Mouse (Mus musculus) spleen, adult 2 months (tissue): ENCODE results near the gene Cyb5d1. TPM values are rescaled to one million over a fixed set of nuclear protein-coding genes. Genes with fewer than 3 reads are reported as not detected.

ENCODE experiments used
- DNase-seq, 2 experiments: peaks; one replicate each; pipeline versions ENCODE4 v3.0.0 to v3.0.0-alpha.2; 2012 to 2021; ENCODE audit warnings: low spot score in 2 of 2, low read depth in 1 of 2
- H3K27ac ChIP-seq: fragments of 200-500 bp; 2 replicates; pipeline ENCODE4 v1.5.1; 2012; ENCODE audit warnings: low read length, inconsistent platforms; ENCODE audit not compliant: insufficient read depth
- H3K27me3 ChIP-seq: fragments of 200-500 bp; 2 replicates; pipeline ENCODE4 v1.6.1; 2012; ENCODE audit warnings: mild to moderate bottlenecking, moderate library complexity, low read length, inconsistent platforms; ENCODE audit not compliant: control insufficient read depth, insufficient read depth
- H3K36me3 ChIP-seq: fragments of 200-500 bp; 2 replicates; pipeline ENCODE4 v1.6.1; 2012; ENCODE audit warnings: mild to moderate bottlenecking, low read length, inconsistent platforms; ENCODE audit not compliant: control insufficient read depth, insufficient read depth
- H3K4me1 ChIP-seq: fragments of 200-500 bp; 2 replicates; pipeline ENCODE4 v1.6.1; 2011; ENCODE audit warnings: inconsistent platforms; ENCODE audit not compliant: control insufficient read depth, insufficient read depth, insufficient read length
- H3K4me3 ChIP-seq: fragments of 200-500 bp; 2 replicates; pipeline ENCODE4 v1.5.1; 2011; ENCODE audit warnings: mild to moderate bottlenecking, inconsistent platforms; ENCODE audit not compliant: insufficient read depth, insufficient read length; ENCODE audit errors: extremely low read depth
- CTCF ChIP-seq: fragments of 200-500 bp; IDR thresholded peaks from 2 replicates; pipeline ENCODE4 v1.5.1; 2011; ENCODE audit warnings: mild to moderate bottlenecking, inconsistent platforms; ENCODE audit not compliant: insufficient read depth, insufficient read length, insufficient replicate concordance; ENCODE audit errors: extremely low read depth
- POLR2A ChIP-seq: fragments of 200-500 bp; IDR thresholded peaks from 2 replicates; pipeline ENCODE4 v1.6.1; 2011; ENCODE audit warnings: low read depth, low read length, inconsistent platforms
- WGBS: fragments of 180-500 bp; shearing (Covaris S2); methylation state at CpG from one replicate; pipeline ENCODE4 v1.1.7; 2018; 5-methylcytosine and 5-hydroxymethylcytosine counted together
- polyA plus RNA-seq: library from polyadenylated mRNA; depleted of rRNA; stranded (reverse); fragments of >200 nt; gene quantifications from 2 replicates; pipeline ENCODE4 v1.2.3, GENCODE M21; 2012

The Cyb5d1 gene
- polyA plus RNA-seq, 1 experiment = 9.5 TPM

GRCm38 (mm10) chr11:69415668-69416451 is 20.4 kb upstream of the Cyb5d1 start:
- H3K36me3 ChIP-seq = no peaks in the 10 kb centered on the region
- peak overlapping the region; percentile 43 for H3K4me3 ChIP-seq
- H3K4me1 ChIP-seq = peaks cover 14% of the 10 kb centered on the region; the same call in 1 of the 2 replicates
- DNase-seq = no peak
- no peak for TF ChIP-seq POLR2A
- no peak for TF ChIP-seq CTCF
- no peaks in the 10 kb centered on the region for H3K27me3 ChIP-seq
- WGBS = 9% methylated on average over 18 of the region's 25 CpGs
- H3K27ac ChIP-seq = peak overlapping the region; percentile 61

GRCm38 (mm10) chr11:69415327-69415667 is 19.9 kb upstream of the Cyb5d1 start:
- H3K4me3 ChIP-seq = peak overlapping the region; percentile 43; the same call in 1 of the 2 replicates
- 19% methylated on average over 3 of the region's 3 CpGs for WGBS
- no peaks in the 10 kb centered on the region for H3K36me3 ChIP-seq
- H3K27ac ChIP-seq = peak overlapping the region; percentile 61
- no peak for DNase-seq
- H3K4me1 ChIP-seq = peaks cover 14% of the 10 kb centered on the region; the same call in 1 of the 2 replicates
- no peaks in the 10 kb centered on the region for H3K27me3 ChIP-seq
- TF ChIP-seq CTCF (no peak), POLR2A (no peak)

DNA sequence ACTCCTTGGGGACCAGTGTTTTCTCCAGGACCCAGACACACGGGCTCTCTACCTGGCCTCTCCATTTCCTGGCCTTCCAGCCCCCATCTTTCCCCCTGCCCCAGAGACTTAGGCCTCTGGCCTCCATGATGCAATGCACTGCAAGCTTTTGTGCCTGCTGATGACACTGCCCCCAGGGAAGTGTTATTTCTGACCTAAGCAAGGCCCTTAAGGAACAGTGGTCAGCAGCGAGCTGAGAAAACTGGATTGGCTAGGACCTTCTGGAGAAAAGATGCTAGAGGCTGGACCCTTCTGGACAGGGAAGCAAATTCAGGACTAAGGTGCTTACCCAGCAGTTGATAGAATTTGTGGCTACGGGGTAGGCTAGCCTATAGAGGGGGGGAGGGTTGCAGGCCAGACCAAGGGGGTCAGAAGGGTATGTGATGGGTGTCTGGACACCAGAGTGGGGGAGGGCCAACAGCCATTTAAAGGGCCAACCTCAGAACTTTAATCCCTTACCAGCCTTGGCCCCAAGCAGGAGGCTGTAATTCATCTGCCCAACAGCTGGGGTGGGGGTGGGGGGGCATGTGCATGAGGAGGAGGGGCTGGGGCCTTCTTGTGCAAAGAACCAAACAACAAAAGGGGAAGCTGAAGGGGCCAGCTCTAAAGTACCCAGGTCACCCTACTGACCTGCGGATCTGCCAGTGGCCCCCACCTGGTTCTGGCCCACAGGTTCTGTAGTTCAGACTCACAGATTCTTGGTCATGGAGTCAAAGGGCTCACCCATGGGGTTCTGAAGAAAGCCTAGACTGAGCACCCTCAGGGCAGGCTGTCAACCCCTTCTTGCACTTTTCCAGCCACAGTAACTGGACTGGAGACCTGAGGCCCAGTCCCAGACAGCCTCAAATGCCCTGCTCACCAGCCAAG is 19.2 kb upstream of the Cyb5d1 start:
- H3K36me3 ChIP-seq = no peaks in the 10 kb centered on the region
- H3K4me1 ChIP-seq = peaks cover 11% of the 10 kb centered on the region; the same call in 1 of the 2 replicates
- WGBS = 63% methylated on average over 4 of the region's 4 CpGs
- peak overlapping the region; percentile 32; the same call in 1 of the 2 replicates for H3K27ac ChIP-seq
- TF ChIP-seq POLR2A = no peak
- TF ChIP-seq CTCF = no peak
- no peak overlapping the region; the same call in 1 of the 2 replicates for H3K4me3 ChIP-seq
- DNase-seq = no peak
- no peaks in the 10 kb centered on the region for H3K27me3 ChIP-seq

DNA sequence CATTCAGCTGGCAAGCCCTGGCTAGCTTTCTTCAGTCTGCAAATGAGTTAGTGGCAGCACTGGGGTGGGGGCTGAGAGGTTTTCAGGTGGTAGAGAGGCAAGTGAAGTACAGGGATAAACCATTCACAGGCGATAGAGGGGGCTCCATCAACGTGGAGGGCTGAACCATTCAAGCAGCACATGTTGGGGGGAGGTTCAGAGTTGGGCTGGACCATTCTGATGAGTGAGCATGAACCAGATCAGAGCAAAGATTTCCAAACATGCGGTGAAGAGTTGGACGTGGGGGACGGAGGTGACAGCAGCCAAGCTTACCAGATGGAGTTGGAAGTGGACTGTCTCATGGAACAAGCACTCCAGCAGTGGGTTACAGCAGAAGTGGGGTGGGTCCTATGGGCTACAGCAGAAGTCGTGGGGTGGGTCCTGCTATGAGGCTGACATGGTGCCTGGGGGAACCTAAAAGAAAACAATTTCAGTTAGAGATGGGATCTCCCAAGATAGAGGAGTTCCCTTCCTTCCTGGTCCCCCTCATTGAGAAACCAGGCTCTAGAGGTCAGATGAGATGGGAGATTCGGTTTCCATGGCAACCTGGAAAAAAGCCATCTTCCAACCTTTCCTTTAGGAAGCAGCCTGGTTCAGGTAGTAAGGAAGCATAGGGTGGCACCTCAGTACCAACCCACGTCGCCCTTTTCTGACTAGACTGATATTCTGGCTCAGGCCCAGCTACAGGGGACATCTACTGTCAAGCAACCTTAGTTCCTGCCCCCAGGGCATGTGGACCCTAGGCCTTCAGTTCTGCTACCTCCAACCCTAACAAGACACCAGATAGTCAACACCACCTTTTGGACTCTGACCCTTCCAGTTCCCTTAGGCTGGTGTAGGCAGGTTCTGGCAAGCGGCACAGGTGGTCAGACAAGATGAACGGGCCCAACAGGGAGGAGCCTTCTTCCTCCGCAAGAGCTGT is 18.1 kb upstream of the Cyb5d1 start, which contains the start of gene Kdm6b:
Gene Kdm6b, minus strand, starts transcription at position 455 of the 961 bp plus-strand sequence.
- H3K27me3 ChIP-seq = no peaks in the 10 kb centered on the region
- H3K4me1 ChIP-seq = peaks cover 8% of the 10 kb centered on the region; the same call in 1 of the 2 replicates
- no peak within 1 kb of the TSS for H3K4me3 ChIP-seq
- WGBS = 55% methylated on average over 12 of the region's 12 CpGs
- no peak for DNase-seq
- 0 out of 2 replicates have a peak within 1 kb of the TSS, but pooled peaks have one; percentile 5 for H3K27ac ChIP-seq
- no peaks in the 10 kb centered on the region for H3K36me3 ChIP-seq
- no peak for TF ChIP-seq POLR2A
- no peak for TF ChIP-seq CTCF

DNA sequence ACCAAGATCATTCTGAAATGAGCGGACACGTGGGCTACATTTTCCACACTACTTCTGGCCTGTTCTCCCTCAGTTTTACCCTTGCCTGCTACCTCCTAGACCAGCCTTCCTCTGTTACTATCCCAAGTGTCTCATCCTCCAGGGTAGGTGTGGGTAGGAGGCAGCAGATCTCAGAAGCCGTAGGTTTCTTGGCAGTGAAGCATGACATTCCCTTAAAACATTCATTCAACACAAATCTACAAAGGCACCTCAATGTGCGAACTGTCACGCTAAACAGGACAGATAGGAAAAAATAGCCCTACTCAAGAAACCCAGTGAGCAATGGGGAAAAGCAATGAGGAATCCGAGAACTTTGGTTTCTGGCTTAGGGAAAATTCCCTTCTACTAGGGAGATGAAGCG is 17.1 kb upstream of the Cyb5d1 start:
- Histone ChIP-seq H3K4me3 (no peak overlapping the region), H3K27ac (no peak overlapping the region), H3K36me3 (no peaks in the 10 kb centered on the region), H3K4me1 (peaks cover 5% of the 10 kb centered on the region; the same call in 1 of the 2 replicates), H3K27me3 (no peaks in the 10 kb centered on the region)
- DNase-seq = no peak
- WGBS = 87% methylated on average over 7 of the region's 7 CpGs
- no peak for TF ChIP-seq POLR2A
- TF ChIP-seq CTCF = no peak
